Mouse (Mus musculus) stomach, postnatal 0 days (tissue): ENCODE measurements around the gene Filip1.

Source experiments
- CTCF ChIP-seq: IDR thresholded peaks from 2 replicates; pipeline ENCODE4 v1.5.1; 2016; ENCODE audit warnings: antibody characterized with exemption, low read depth, mild to moderate bottlenecking, moderate library complexity
- EP300 ChIP-seq: optimal IDR thresholded peaks from 2 replicates; pipeline ENCODE3; 2016; ENCODE audit warnings: antibody characterized with exemption

DNA sequence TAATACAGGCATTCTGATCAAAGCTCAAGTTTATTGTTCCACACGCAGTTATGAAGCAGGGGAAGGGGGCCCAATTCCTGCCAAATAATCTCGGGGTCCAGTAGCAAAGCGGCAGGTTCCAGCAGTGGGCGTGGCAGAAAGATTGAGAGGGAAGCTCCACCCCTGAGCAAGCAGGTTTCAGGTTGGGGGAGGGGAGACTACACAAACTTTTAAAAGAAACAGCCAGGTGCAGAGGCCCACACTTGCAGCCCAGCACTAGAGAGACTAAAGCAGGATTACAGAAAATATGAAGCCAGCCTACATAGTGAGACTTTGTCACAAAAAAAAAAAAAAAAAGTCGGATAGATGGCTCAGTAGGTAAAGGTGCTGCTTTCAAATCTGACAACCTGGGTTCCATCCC, 40.3 kb upstream of the Filip1 start:
- no peak for TF ChIP-seq EP300
- no peak for TF ChIP-seq CTCF
